Mouse (Mus musculus) kidney, adult 18-20 months (tissue): ENCODE results near the gene Crtc1.

ENCODE experiments used
- DNase-seq: peaks from one replicate; pipeline ENCODE4 v3.0.0; 2021

Crtc1 gene

GRCm38 (mm10) chr8:70419879-70420643, 19.3 kb downstream of the Crtc1 start:
- DNase-seq = no peak

- DNase-seq = no peak
Measured at GRCm38 (mm10) chr8:70418954-70419353, 20.4 kb downstream of the Crtc1 start.

GRCm38 (mm10) chr8:70417914-70418313, 21.5 kb downstream of the Crtc1 start:
- DNase-seq = no peak

- no peak for DNase-seq
Measured at GRCm38 (mm10) chr8:70416941-70417340, 22.4 kb downstream of the Crtc1 start.

- no peak for DNase-seq
Measured at GRCm38 (mm10) chr8:70415540-70416451, 23.6 kb downstream of the Crtc1 start.

- no peak for DNase-seq
Measured at GRCm38 (mm10) chr8:70414310-70414946, 25.0 kb downstream of the Crtc1 start.

GRCm38 (mm10) chr8:70410281-70410680, 29.1 kb downstream of the Crtc1 start:
- no peak for DNase-seq

- DNase-seq = no peak
Measured at GRCm38 (mm10) chr8:70409455-70409871, 29.9 kb downstream of the Crtc1 start.

GRCm38 (mm10) chr8:70409019-70409418, 30.4 kb downstream of the Crtc1 start:
- no peak for DNase-seq

GRCm38 (mm10) chr8:70408301-70408700, 31.1 kb downstream of the Crtc1 start:
- no peak for DNase-seq

- peak; percentile 34 for DNase-seq
Measured at GRCm38 (mm10) chr8:70406427-70407069, 32.8 kb downstream of the Crtc1 start.

GRCm38 (mm10) chr8:70405189-70405588, 34.2 kb downstream of the Crtc1 start:
- no peak for DNase-seq

- no peak for DNase-seq
Measured at GRCm38 (mm10) chr8:70404212-70404611, 35.2 kb downstream of the Crtc1 start.

- no peak for DNase-seq
Measured at GRCm38 (mm10) chr8:70397611-70398563, 41.5 kb downstream of the Crtc1 start.

- no peak for DNase-seq
Measured at GRCm38 (mm10) chr8:70396184-70396583, 43.2 kb downstream of the Crtc1 start.

- DNase-seq = no peak
Measured at GRCm38 (mm10) chr8:70395649-70396048, 43.7 kb downstream of the Crtc1 start.

GRCm38 (mm10) chr8:70394269-70394998, 44.9 kb downstream of the Crtc1 start:
- no peak for DNase-seq

- no peak for DNase-seq
Measured at GRCm38 (mm10) chr8:70393087-70393486, 46.3 kb downstream of the Crtc1 start.

GRCm38 (mm10) chr8:70389678-70390077, 49.7 kb downstream of the Crtc1 start:
- no peak for DNase-seq

- DNase-seq = peak; percentile 71
Measured at GRCm38 (mm10) chr8:70383287-70383686, 56.1 kb downstream of the Crtc1 start.

- DNase-seq = no peak
Measured at GRCm38 (mm10) chr8:70380069-70380468, 59.3 kb downstream of the Crtc1 start.
